Mouse (Mus musculus) ES-Bruce4 (cell line): ENCODE measurements at regions not wholly inside any gene's neighbourhood (a gene's known extent, or its start where the extent isn't known, plus 50 kb on each side); places are given as distances from the start of the nearest gene placed in this dataset.

ENCODE experiments used
- CTCF ChIP-seq: IDR thresholded peaks from one replicate; pipeline ENCODE4 v1.8.1; 2011; ENCODE audit warnings: low read depth, low read length
- EP300 ChIP-seq: IDR thresholded peaks from 2 replicates; pipeline ENCODE4 v1.6.1; 2011; ENCODE audit warnings: low read depth, low read length; ENCODE audit not compliant: insufficient read depth
- POLR2A ChIP-seq: IDR thresholded peaks from one replicate; pipeline ENCODE4 v1.8.1; 2011; ENCODE audit warnings: low read length; ENCODE audit not compliant: insufficient read depth

GRCm38 (mm10) chr16:5419467-5419866, 163.7 kb upstream of the Eef2kmt start:
- TF ChIP-seq EP300, result no peak
- TF ChIP-seq POLR2A, result no peak
- TF ChIP-seq CTCF, result no peak
